Mouse (Mus musculus) midbrain, embryonic 16.5 days (tissue): ENCODE data around the gene Sh2d4b. TPM values are rescaled to one million over a fixed set of nuclear protein-coding genes. Genes with fewer than 3 reads are reported as not detected.

Source experiments
- ATAC-seq: fragments of 200-750 bp; cut with Nextera tagmentation; 2 replicates; pipeline ENCODE4 v1.8.0; 2017; ENCODE audit warnings: moderate TSS enrichment
- H3K27ac ChIP-seq: fragments of 300-500 bp; sonication (generic); 2 replicates; pipeline ENCODE4 v1.5.1; 2014; ENCODE audit warnings: mild to moderate bottlenecking, low read length, mixed read lengths
- H3K27me3 ChIP-seq: fragments of 300-500 bp; sonication (generic); 2 replicates; pipeline ENCODE4 v1.6.1; 2014; ENCODE audit warnings: low read depth, low read length, mixed read lengths; ENCODE audit not compliant: control insufficient read depth, insufficient read depth
- H3K36me3 ChIP-seq: fragments of 300-500 bp; sonication (generic); 2 replicates; pipeline ENCODE4 v1.6.1; 2014; ENCODE audit warnings: mild to moderate bottlenecking, low read length, moderate library complexity, mixed read lengths; ENCODE audit not compliant: control insufficient read depth, insufficient read depth
- H3K4me1 ChIP-seq: fragments of 300-500 bp; sonication (generic); 2 replicates; pipeline ENCODE4 v1.6.1; 2014; ENCODE audit warnings: mild to moderate bottlenecking, low read length, mixed read lengths; ENCODE audit not compliant: control insufficient read depth, insufficient read depth
- H3K4me2 ChIP-seq: fragments of 300-500 bp; sonication (generic); 2 replicates; pipeline ENCODE4 v1.6.1; 2014; ENCODE audit warnings: mild to moderate bottlenecking, low read length, mixed read lengths
- H3K4me3 ChIP-seq: fragments of 300-500 bp; sonication (generic); 2 replicates; pipeline ENCODE4 v1.5.1; 2014; ENCODE audit warnings: low read depth, mild to moderate bottlenecking, low read length, moderate library complexity, mixed read lengths
- H3K9ac ChIP-seq: fragments of 300-500 bp; sonication (generic); 2 replicates; pipeline ENCODE4 v1.6.1; 2014; ENCODE audit warnings: low read depth, low read length, mixed read lengths
- H3K9me3 ChIP-seq: fragments of 300-500 bp; sonication (generic); replicated peaks from 2 replicates; pipeline ENCODE4 v1.6.1; 2014; ENCODE audit warnings: mild to moderate bottlenecking, low read length, mixed read lengths; ENCODE audit not compliant: control insufficient read depth, poor library complexity, severe bottlenecking
- WGBS: fragments of 180-500 bp; shearing (Covaris S2); extraction: QIAGEN DNeasy Blood & Tissue Kit; methylation state at CpG from one replicate; pipeline ENCODE4 v1.1.7; 2014; 5-methylcytosine and 5-hydroxymethylcytosine counted together
- polyA plus RNA-seq: library from polyadenylated mRNA; unstranded; fragments of >200 nt; fragmentation: Nextera tagmentation; extraction: Ambion mirVana; gene quantifications from 2 replicates; pipeline ENCODE4 v1.2.1, GENCODE M21; 2015

The Sh2d4b gene
- polyA plus RNA-seq, 1 experiment from 2014 or later, result 0.99 TPM

DNA sequence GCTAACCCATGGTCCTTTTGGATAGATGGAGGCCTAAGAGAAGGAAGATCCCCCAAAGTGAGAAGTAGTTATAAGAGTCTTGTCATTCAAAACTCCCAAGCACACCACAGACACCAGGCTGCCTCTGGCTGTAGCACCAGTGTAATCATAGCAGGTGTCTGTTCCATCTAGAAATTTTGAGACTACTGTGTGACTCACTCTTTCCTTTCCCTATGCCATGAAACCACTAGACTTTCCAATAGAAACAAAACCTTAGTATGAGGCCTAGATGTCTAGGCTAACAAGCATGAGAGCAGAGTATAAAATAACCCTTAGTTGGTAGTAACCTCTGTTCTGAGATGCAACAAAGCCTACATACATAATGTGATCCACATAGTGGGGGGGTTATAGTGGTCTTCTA is 55.7 kb downstream of the Sh2d4b start:
- no peak overlapping the region for H3K4me3 ChIP-seq
- H3K9ac ChIP-seq, result no peak overlapping the region
- H3K27me3 ChIP-seq, result no peaks in the 10 kb centered on the region
- H3K4me2 ChIP-seq, result no peak overlapping the region
- H3K9me3 ChIP-seq, result no peaks in the 10 kb centered on the region
- H3K27ac ChIP-seq, result no peak overlapping the region
- peaks cover 7% of the 10 kb centered on the region; the same call in 1 of the 2 replicates for H3K36me3 ChIP-seq
- ATAC-seq, result no peak
- no peaks in the 10 kb centered on the region for H3K4me1 ChIP-seq

DNA sequence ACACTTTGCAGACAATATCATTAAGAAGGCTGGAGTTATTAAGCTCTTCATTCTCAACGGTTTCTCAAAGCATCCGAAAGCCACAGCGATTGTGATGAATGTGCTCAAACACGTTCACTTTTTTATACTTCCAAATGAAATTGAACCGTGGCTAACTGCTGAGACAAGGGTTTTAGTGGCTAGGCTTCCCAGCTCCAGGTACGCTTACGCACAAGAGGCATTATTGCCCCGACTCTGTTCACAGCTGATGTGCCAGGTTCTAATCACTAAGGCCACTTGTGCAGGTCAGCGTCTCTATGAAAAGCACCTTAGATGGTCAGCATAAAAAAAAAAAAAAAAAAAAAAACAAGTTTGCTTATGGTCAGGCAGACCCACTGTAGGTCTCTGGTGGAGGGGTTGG is 62.6 kb downstream of the Sh2d4b start:
- no peak overlapping the region for H3K27ac ChIP-seq
- H3K27me3 ChIP-seq, result no peaks in the 10 kb centered on the region
- H3K4me3 ChIP-seq, result no peak overlapping the region
- H3K9me3 ChIP-seq, result no peaks in the 10 kb centered on the region
- ATAC-seq, result no peak
- no peaks in the 10 kb centered on the region for H3K4me1 ChIP-seq
- no peak overlapping the region for H3K4me2 ChIP-seq
- H3K36me3 ChIP-seq, result no peaks in the 10 kb centered on the region
- WGBS, result 78% methylated on average over 9 of the region's 9 CpGs
- H3K9ac ChIP-seq, result no peak overlapping the region

DNA sequence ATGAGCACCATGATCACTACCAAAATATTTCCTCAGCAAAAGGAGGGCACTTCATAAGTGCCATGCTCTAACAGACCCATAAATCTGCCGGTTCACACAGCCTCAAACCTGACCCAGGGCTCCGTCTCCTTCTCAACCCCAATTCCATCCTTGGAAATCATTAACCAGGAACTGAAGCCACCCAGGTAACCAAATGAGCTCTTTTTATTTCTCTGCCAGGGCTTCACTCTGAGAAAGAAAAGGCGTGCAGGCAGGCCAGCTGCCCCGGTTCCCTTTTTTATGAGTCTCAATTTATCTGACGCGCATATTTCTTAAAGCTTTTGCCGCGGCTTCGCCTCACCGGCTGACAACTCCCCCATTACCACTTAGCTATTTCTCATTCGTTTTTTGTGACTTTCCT is 63.0 kb downstream of the Sh2d4b start:
- H3K36me3 ChIP-seq, result no peaks in the 10 kb centered on the region
- 74% methylated on average over 11 of the region's 11 CpGs for WGBS
- no peak overlapping the region for H3K4me2 ChIP-seq
- H3K27ac ChIP-seq, result no peak overlapping the region
- no peak overlapping the region for H3K4me3 ChIP-seq
- no peak overlapping the region for H3K9ac ChIP-seq
- no peaks in the 10 kb centered on the region for H3K27me3 ChIP-seq
- ATAC-seq, result no peak
- H3K9me3 ChIP-seq, result no peaks in the 10 kb centered on the region
- H3K4me1 ChIP-seq, result no peaks in the 10 kb centered on the region

DNA sequence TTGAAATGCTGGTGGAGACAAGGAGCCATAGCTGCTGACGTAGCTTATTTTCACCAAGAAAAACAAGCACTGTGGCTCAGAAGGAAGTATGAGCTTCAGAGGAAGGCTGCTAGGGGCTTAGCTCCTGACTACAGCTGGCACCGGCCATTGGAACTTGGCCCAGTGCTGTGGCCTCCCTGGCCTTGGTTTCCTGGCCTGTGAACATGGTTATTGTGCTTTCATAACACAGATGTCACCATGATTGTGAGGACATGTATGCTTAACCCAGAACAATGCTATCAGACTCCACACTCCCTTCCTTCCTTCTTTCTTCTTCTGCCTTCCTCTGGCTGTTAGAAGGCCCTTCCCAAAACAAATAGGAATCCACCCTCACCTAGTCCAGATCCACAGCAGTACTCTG is 75.0 kb downstream of the Sh2d4b start:
- WGBS, result 82% methylated on average over 2 of the region's 2 CpGs

DNA sequence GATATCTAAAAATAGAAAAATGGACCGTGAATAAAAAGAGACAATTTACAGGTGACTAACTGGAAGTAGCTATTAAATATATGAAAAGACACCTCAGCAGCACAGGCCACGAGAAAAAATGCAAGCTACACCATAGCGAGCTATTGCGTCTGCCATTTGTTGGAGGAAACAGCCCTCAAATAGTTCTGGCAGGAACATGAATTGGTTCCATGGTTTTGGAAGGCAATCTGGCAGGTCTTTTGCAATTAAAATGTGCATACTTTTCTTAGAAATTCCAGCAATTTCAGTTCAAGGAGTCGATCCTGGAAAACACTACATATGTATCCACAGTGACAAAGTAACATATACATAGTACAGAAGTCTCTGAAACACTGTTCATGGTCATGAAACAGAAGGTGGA is 76.4 kb downstream of the Sh2d4b start:
- WGBS, result 90% methylated on average over 5 of the region's 5 CpGs
- ATAC-seq, result no peak
- no peak overlapping the region for H3K4me2 ChIP-seq

More for the DNA sequence above, 75.0 kb downstream of the Sh2d4b start:
- Histone ChIP-seq H3K9ac (no peak overlapping the region), H3K27me3 (no peaks in the 10 kb centered on the region), H3K4me1 (no peaks in the 10 kb centered on the region), H3K27ac (no peak overlapping the region), H3K4me2 (no peak overlapping the region), H3K4me3 (no peak overlapping the region), H3K36me3 (no peaks in the 10 kb centered on the region), H3K9me3 (no peaks in the 10 kb centered on the region)
- ATAC-seq, result no peak

DNA sequence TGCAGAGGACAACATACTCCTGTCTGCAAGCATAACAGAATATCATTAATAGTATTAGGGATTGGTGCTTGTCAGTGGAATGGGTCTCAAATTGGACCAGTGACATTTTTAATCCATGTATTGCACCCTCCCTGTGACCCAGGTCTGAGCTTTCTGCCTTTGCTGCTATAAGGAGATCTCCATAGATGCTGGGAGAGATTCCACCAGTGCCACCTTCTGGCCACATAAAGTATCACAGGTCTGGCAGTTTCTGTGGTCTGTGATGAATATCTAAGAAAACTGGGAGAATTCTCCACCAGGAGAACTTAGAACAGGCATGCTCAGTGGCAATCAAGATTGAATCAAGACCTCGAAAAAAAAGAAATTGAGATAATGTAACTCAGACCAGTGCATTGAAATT is 101.5 kb downstream of the Sh2d4b start:
- H3K27me3 ChIP-seq, result no peaks in the 10 kb centered on the region
- H3K4me2 ChIP-seq, result no peak overlapping the region
- H3K27ac ChIP-seq, result no peak overlapping the region
- 65% methylated on average over 1 of the region's 1 CpGs for WGBS
- H3K9ac ChIP-seq, result no peak overlapping the region
- no peak overlapping the region for H3K4me3 ChIP-seq
- no peaks in the 10 kb centered on the region for H3K4me1 ChIP-seq
- ATAC-seq, result 0 out of 2 replicates have a peak, but pooled peaks have one; percentile 48
- no peaks in the 10 kb centered on the region for H3K36me3 ChIP-seq
- H3K9me3 ChIP-seq, result no peaks in the 10 kb centered on the region

More for the DNA sequence above, 76.4 kb downstream of the Sh2d4b start:
- Histone ChIP-seq H3K9ac (no peak overlapping the region), H3K4me1 (no peaks in the 10 kb centered on the region), H3K9me3 (no peaks in the 10 kb centered on the region), H3K27ac (no peak overlapping the region), H3K27me3 (no peaks in the 10 kb centered on the region), H3K4me3 (no peak overlapping the region), H3K36me3 (no peaks in the 10 kb centered on the region)

DNA sequence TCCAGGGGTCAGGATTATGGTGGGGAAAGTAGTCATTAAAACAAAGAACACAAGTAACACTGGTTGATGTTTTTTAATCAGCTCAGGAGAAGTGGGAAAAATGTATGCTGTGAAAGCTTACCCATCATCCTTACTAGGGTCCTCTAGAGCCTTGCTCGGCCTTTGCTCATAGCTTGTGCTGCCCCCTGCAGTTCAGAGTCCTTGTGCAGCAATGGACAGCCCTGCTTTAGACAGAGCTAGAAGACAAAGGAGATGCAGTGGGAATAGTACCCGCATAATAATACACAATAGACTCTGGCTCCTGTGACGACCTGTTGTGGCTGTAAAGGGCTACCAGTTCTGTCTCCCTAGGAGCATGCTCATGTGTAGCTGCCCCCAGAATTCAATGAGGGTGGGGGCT is 104.0 kb downstream of the Sh2d4b start:
- no peak overlapping the region for H3K27ac ChIP-seq
- H3K27me3 ChIP-seq, result no peaks in the 10 kb centered on the region
- WGBS, result 20% methylated on average over 3 of the region's 3 CpGs
- H3K4me2 ChIP-seq, result no peak overlapping the region
- H3K4me3 ChIP-seq, result no peak overlapping the region
- no peaks in the 10 kb centered on the region for H3K4me1 ChIP-seq
- no peaks in the 10 kb centered on the region for H3K9me3 ChIP-seq
- no peak overlapping the region for H3K9ac ChIP-seq
- peak; percentile 64; the same call in 1 of the 2 replicates for ATAC-seq
- no peaks in the 10 kb centered on the region for H3K36me3 ChIP-seq

DNA sequence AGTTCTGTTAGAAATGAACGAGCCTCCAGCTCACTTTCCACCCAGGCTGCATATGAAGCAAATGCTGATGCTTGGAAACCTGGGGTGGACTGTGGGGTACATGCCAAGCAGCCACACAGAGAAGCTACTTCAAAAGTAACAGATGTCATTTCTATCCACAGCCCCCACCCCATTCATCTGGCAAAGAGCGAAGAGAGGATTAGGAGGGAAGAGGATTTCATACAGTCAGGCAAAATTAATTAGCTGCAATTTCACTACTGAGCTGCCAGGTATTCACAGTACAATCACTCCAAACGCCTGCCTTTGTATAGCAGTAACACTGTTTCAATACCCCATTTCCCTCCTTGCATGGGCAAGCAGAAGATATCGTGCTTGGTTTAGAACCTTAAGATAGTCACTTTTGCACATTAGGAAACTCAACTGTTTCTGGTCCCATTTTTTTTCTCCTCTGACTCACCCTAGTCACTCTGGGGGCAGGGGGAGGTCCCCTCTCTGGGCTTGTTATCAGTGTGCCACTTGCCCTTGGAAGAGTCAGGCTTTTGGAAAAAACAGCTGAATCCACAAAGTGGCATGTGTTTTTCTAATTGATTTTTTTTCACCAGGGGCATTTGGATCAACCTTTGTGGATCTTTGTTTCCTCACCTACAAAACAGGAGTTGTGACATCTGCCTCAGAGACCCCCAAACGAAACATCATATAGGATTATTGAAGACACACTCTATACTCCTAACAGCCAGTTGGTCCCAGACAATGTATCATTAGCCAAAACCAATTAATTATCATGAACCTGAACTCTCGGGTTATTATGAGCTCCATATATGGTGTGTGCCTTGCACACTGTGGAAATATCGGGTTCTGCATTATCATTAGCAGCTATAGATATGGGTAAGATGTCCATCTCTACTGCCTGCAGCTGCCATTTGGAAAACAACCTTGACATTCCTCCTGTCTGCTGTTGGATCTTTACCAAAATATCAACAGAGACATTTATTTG is 123.7 kb downstream of the Sh2d4b start:
- Histone ChIP-seq H3K27ac (peak overlapping the region; percentile 53), H3K27me3 (no peaks in the 10 kb centered on the region), H3K9ac (0 out of 2 replicates have a peak overlapping the region, but pooled peaks have one; percentile 6), H3K4me1 (peaks cover 4% of the 10 kb centered on the region; the same call in 1 of the 2 replicates), H3K4me2 (no peak overlapping the region), H3K9me3 (no peaks in the 10 kb centered on the region), H3K36me3 (no peaks in the 10 kb centered on the region), H3K4me3 (no peak overlapping the region)
- peak; percentile 85 for ATAC-seq
- 43% methylated on average over 7 of the region's 7 CpGs for WGBS
